Mouse (Mus musculus) lung, postnatal 0 days (tissue): ENCODE data around the gene Smpd3. TPM values are rescaled to one million over a fixed set of nuclear protein-coding genes. Genes with fewer than 3 reads are reported as not detected.

Experiments
- ATAC-seq: fragments of 200-750 bp; cut with Nextera tagmentation; 2 replicates; pipeline ENCODE4 v1.8.0; 2017; ENCODE audit warnings: moderate library complexity
- DNase-seq: peaks from one replicate; pipeline ENCODE4 v3.0.0-alpha.2; 2016; ENCODE audit warnings: low spot score
- H3K27ac ChIP-seq: fragments of 300-500 bp; sonication (generic); 2 replicates; pipeline ENCODE4 v1.5.1; 2014; ENCODE audit warnings: antibody characterized with exemption, mild to moderate bottlenecking, low read length, mixed read lengths
- H3K27me3 ChIP-seq: fragments of 300-500 bp; sonication (generic); replicated peaks from 2 replicates; pipeline ENCODE4 v1.6.1; 2014; ENCODE audit warnings: low read length, mixed read lengths; ENCODE audit not compliant: insufficient read depth
- H3K36me3 ChIP-seq: fragments of 300-500 bp; sonication (generic); 2 replicates; pipeline ENCODE4 v1.6.1; 2014; ENCODE audit warnings: low read length, mixed read lengths; ENCODE audit not compliant: insufficient read depth
- H3K4me1 ChIP-seq: fragments of 300-500 bp; sonication (generic); 2 replicates; pipeline ENCODE4 v1.6.1; 2014; ENCODE audit warnings: antibody characterized with exemption, low read depth, low read length, mixed read lengths; ENCODE audit not compliant: insufficient read depth
- H3K4me2 ChIP-seq: fragments of 300-500 bp; sonication (generic); replicated peaks from 2 replicates; pipeline ENCODE4 v1.6.1; 2014; ENCODE audit warnings: low read depth, mild to moderate bottlenecking, low read length, moderate library complexity, mixed read lengths
- H3K4me3 ChIP-seq: fragments of 300-500 bp; sonication (generic); 2 replicates; pipeline ENCODE4 v1.5.1; 2014; ENCODE audit warnings: low read depth, low read length
- H3K9ac ChIP-seq: fragments of 300-500 bp; sonication (generic); replicated peaks from 2 replicates; pipeline ENCODE4 v1.6.1; 2014; ENCODE audit warnings: low read depth, mild to moderate bottlenecking
- H3K9me3 ChIP-seq: fragments of 300-500 bp; sonication (generic); 2 replicates; pipeline ENCODE4 v1.6.1; 2016; ENCODE audit warnings: low read length, mixed read lengths
- CTCF ChIP-seq: IDR thresholded peaks from 2 replicates; pipeline ENCODE4 v1.5.1; 2016; ENCODE audit warnings: antibody characterized with exemption, mild to moderate bottlenecking
- EP300 ChIP-seq: IDR thresholded peaks from 2 replicates; pipeline ENCODE4 v1.6.1; 2016; ENCODE audit warnings: antibody characterized with exemption, mild to moderate bottlenecking, control low read depth
- WGBS: fragments of 180-500 bp; shearing (Covaris S2); extraction: QIAGEN DNeasy Blood & Tissue Kit; methylation state at CpG from one replicate; pipeline ENCODE4 v1.1.7; 2014; 5-methylcytosine and 5-hydroxymethylcytosine counted together
- polyA plus RNA-seq: library from polyadenylated mRNA; unstranded; fragments of >200 nt; fragmentation: Nextera tagmentation; extraction: Ambion mirVana; gene quantifications from 2 replicates; pipeline ENCODE4 v1.2.1, GENCODE M21; 2015

Smpd3 gene
- polyA plus RNA-seq, 1 experiment from 2014 or later, result 1.7 TPM

GRCm38 (mm10) chr8:106288732-106289131 is 49.1 kb downstream of the Smpd3 start:
- no peak overlapping the region for H3K4me3 ChIP-seq
- DNase-seq (no peak), ATAC-seq (no peak)
- H3K4me2 ChIP-seq, result no peak overlapping the region
- no peak overlapping the region for H3K9ac ChIP-seq
- no peak overlapping the region for H3K27ac ChIP-seq
- H3K4me1 ChIP-seq, result no peaks in the 10 kb centered on the region
- H3K27me3 ChIP-seq, result no peaks in the 10 kb centered on the region
- no peaks in the 10 kb centered on the region for H3K9me3 ChIP-seq
- H3K36me3 ChIP-seq, result no peaks in the 10 kb centered on the region
- WGBS, result 20% methylated on average over 3 of the region's 3 CpGs
- TF ChIP-seq EP300 (no peak), CTCF (no peak)

- Histone ChIP-seq H3K9ac (no peak overlapping the region), H3K27me3 (no peaks in the 10 kb centered on the region), H3K36me3 (no peaks in the 10 kb centered on the region), H3K4me3 (no peak overlapping the region), H3K9me3 (no peaks in the 10 kb centered on the region), H3K27ac (no peak overlapping the region), H3K4me2 (no peak overlapping the region), H3K4me1 (no peaks in the 10 kb centered on the region)
- 19% methylated on average over 2 of the region's 2 CpGs for WGBS
- no peak for TF ChIP-seq EP300
- TF ChIP-seq CTCF, result no peak
- no peak for DNase-seq
- no peak for ATAC-seq
Observed at GRCm38 (mm10) chr8:106287445-106287844, 50.3 kb downstream of the Smpd3 start.

GRCm38 (mm10) chr8:106280844-106281243 is 56.9 kb downstream of the Smpd3 start:
- no peak for ATAC-seq
- DNase-seq, result no peak
- WGBS, result 38% methylated on average over 4 of the region's 4 CpGs
- H3K9me3 ChIP-seq, result no peaks in the 10 kb centered on the region
- no peak overlapping the region for H3K9ac ChIP-seq
- H3K36me3 ChIP-seq, result no peaks in the 10 kb centered on the region
- H3K4me2 ChIP-seq, result no peak overlapping the region
- no peak for TF ChIP-seq CTCF
- no peak for TF ChIP-seq EP300
- H3K4me3 ChIP-seq, result no peak overlapping the region
- H3K27me3 ChIP-seq, result no peaks in the 10 kb centered on the region
- no peaks in the 10 kb centered on the region for H3K4me1 ChIP-seq
- no peak overlapping the region for H3K27ac ChIP-seq

GRCm38 (mm10) chr8:106280154-106280553 is 57.6 kb downstream of the Smpd3 start:
- no peaks in the 10 kb centered on the region for H3K4me1 ChIP-seq
- DNase-seq, result no peak
- H3K27me3 ChIP-seq, result no peaks in the 10 kb centered on the region
- no peak for TF ChIP-seq EP300
- TF ChIP-seq CTCF, result no peak
- no peak overlapping the region for H3K4me3 ChIP-seq
- ATAC-seq, result no peak
- H3K4me2 ChIP-seq, result no peak overlapping the region
- no peaks in the 10 kb centered on the region for H3K36me3 ChIP-seq
- 26% methylated on average over 5 of the region's 5 CpGs for WGBS
- H3K27ac ChIP-seq, result no peak overlapping the region
- no peak overlapping the region for H3K9ac ChIP-seq
- H3K9me3 ChIP-seq, result no peaks in the 10 kb centered on the region

GRCm38 (mm10) chr8:106278367-106279042 is 59.3 kb downstream of the Smpd3 start:
- H3K36me3 ChIP-seq, result no peaks in the 10 kb centered on the region
- no peaks in the 10 kb centered on the region for H3K9me3 ChIP-seq
- no peak overlapping the region for H3K4me2 ChIP-seq
- no peak for ATAC-seq
- H3K27me3 ChIP-seq, result no peaks in the 10 kb centered on the region
- no peaks in the 10 kb centered on the region for H3K4me1 ChIP-seq
- DNase-seq, result no peak
- TF ChIP-seq CTCF, result no peak
- TF ChIP-seq EP300, result no peak
- no peak overlapping the region for H3K27ac ChIP-seq
- WGBS, result 72% methylated on average over 11 of the region's 11 CpGs
- no peak overlapping the region for H3K9ac ChIP-seq
- H3K4me3 ChIP-seq, result no peak overlapping the region

- ATAC-seq (no peak; the same call in 1 of the 2 replicates), DNase-seq (peak; percentile 22)
- no peaks in the 10 kb centered on the region for H3K9me3 ChIP-seq
- no peak overlapping the region for H3K4me3 ChIP-seq
- no peaks in the 10 kb centered on the region for H3K36me3 ChIP-seq
- H3K4me1 ChIP-seq, result no peaks in the 10 kb centered on the region
- H3K27ac ChIP-seq, result no peak overlapping the region
- 61% methylated on average over 5 of the region's 5 CpGs for WGBS
- no peaks in the 10 kb centered on the region for H3K27me3 ChIP-seq
- H3K9ac ChIP-seq, result no peak overlapping the region
- no peak overlapping the region for H3K4me2 ChIP-seq
- TF ChIP-seq CTCF (no peak), EP300 (no peak)
Observed at GRCm38 (mm10) chr8:106276709-106277317, 61.0 kb downstream of the Smpd3 start.
